Mouse (Mus musculus) common myeloid progenitor, adult 5-6 weeks (primary cell): Measurements from ENCODE around the gene Mras. TPM values are rescaled to one million over a fixed set of nuclear protein-coding genes. Genes with fewer than 3 reads are reported as not detected.

Source experiments
- total RNA-seq: library from RNA; stranded (forward); fragments of 200-1000, 187-1606 nt; gene quantifications from 2 replicates; pipeline ENCODE4 v1.2.3, GENCODE M21; 2017

Gene Mras
- total RNA-seq, 1 experiment from 2014 or later: 0.82 TPM

Other genes with a start within 250 kb of the Mras start
- gene Faiml, start 200.1 kb downstream of the Mras start, total RNA-seq: not detected in 2 replicates
- 49.0 and 71.4 TPM in 2 replicates for gene Cep70, start 194.0 kb downstream of the Mras start, total RNA-seq
- gene Esyt3, start 78.8 kb downstream of the Mras start, total RNA-seq: 0.09 TPM in 1 of 2 replicates, not detected in the other
- gene Nme9, start 14.1 kb upstream of the Mras start, total RNA-seq: not detected in 2 replicates
- gene Armc8, start 131.5 kb upstream of the Mras start, total RNA-seq: 25.8 and 32.2 TPM in 2 replicates
- gene Dbr1, start 138.4 kb upstream of the Mras start, total RNA-seq: 52.5 and 58.7 TPM in 2 replicates
- gene A4gnt, start 175.1 kb upstream of the Mras start, total RNA-seq: not detected in 2 replicates
- not detected in 2 replicates for gene Dzip1l, start 192.1 kb upstream of the Mras start, total RNA-seq